Mouse (Mus musculus) E14TG2a.4 (cell line): ENCODE data around the gene Rtn4ip1.

Source experiments
- H3K27me3 ChIP-seq: 2 replicates; pipeline ENCODE4 v1.6.1; 2014; ENCODE audit warnings: low read length, control low read depth; ENCODE audit not compliant: insufficient read depth
- H3K36me3 ChIP-seq: 2 replicates; pipeline ENCODE4 v1.6.1; 2014; ENCODE audit warnings: low read length, control low read depth; ENCODE audit not compliant: insufficient read depth
- H3K4me1 ChIP-seq: replicated peaks from 2 replicates; pipeline ENCODE4 v1.6.1; 2014; ENCODE audit warnings: low read depth, low read length, control low read depth
- H3K4me3 ChIP-seq: replicated peaks from 2 replicates; pipeline ENCODE4 v1.5.1; 2014; ENCODE audit warnings: mild to moderate bottlenecking, low read length
- H3K9me3 ChIP-seq: 2 replicates; pipeline ENCODE4 v1.6.1; 2014; ENCODE audit warnings: low read length, control low read depth
- CTCF ChIP-seq: conservative IDR thresholded peaks from 2 replicates; pipeline ENCODE4 v1.5.1; 2014; ENCODE audit warnings: low read length
- NANOG ChIP-seq: IDR thresholded peaks from 2 replicates; pipeline ENCODE4 v1.6.1; 2014; ENCODE audit warnings: borderline replicate concordance, low read length, mixed read lengths
- POU5F1 ChIP-seq: IDR thresholded peaks from 2 replicates; pipeline ENCODE4 v1.6.1; 2014; ENCODE audit warnings: low read length, borderline replicate concordance

Gene Rtn4ip1

DNA sequence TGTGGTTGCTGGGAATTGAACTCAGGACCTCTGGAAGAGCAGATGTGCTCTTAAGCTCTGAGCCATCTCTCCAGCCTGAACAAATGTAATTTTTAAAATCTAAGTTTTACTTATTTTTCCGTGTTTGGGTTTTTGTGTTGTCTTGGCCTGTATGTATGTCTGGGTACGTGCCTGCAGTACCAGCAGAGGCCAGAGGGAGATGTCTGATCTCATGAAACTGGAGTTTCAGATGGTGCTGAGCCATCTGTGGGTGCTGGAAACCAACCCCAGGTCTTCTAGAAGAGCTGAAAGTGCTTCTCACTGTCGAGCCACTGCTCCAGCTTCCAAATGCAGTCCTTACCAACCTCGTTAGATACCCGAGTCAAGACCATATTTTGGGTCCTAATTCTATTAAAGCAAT lies 89.7 kb downstream of the Rtn4ip1 start:
- Histone ChIP-seq H3K9me3 (no peaks in the 10 kb centered on the region), H3K27me3 (peaks cover 19% of the 10 kb centered on the region), H3K4me1 (peaks cover 29% of the 10 kb centered on the region), H3K36me3 (no peaks in the 10 kb centered on the region), H3K4me3 (no peak overlapping the region)
- TF ChIP-seq NANOG, result no peak
- TF ChIP-seq CTCF, result peak; percentile 37

DNA sequence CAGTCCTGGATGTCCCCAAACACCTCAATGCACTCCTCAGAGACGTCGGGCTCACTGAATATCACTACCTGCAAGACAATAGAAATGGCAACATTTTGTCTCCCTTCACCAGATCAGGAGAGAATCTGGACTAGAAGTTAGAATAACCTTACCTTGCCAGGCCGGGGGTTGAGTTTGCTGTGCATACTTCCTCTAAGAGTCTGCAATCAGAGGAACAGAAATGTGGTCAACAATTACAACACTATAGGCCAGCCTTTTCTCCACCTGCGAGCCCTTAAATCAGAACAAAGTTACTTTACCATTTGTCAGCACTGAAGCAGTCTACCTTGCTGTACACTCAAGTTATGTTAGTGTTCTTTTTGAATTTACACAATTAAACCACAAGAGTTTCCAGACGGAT lies 90.9 kb downstream of the Rtn4ip1 start:
- Histone ChIP-seq H3K27me3 (peaks cover 22% of the 10 kb centered on the region), H3K4me1 (peaks cover 39% of the 10 kb centered on the region), H3K36me3 (no peaks in the 10 kb centered on the region), H3K9me3 (no peaks in the 10 kb centered on the region), H3K4me3 (no peak overlapping the region)
- TF ChIP-seq CTCF (no peak), NANOG (no peak), POU5F1 (no peak)

DNA sequence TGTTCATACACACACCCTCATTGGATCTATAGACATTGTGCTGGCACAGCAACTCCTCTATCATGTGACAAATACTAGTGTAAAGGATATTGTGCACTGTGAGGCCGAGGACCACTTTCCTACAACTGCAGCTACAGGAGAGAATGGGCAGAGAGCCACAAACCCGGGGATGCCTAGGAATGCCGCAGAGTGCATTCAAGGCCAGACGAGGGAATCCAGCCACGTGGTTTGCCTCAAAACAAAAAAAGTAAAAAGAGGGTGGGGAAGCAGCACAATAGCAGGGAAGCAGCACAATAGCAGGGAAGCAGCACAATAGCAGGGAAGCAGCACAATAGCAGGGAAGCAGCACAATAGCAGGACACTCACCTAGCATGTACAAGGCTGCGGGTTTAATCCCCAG lies 91.6 kb downstream of the Rtn4ip1 start:
- Histone ChIP-seq H3K36me3 (no peaks in the 10 kb centered on the region), H3K4me1 (peaks cover 42% of the 10 kb centered on the region), H3K9me3 (no peaks in the 10 kb centered on the region), H3K27me3 (peaks cover 29% of the 10 kb centered on the region), H3K4me3 (no peak overlapping the region)
- no peak for TF ChIP-seq POU5F1
- peak; percentile 30; the same call in 1 of the 2 replicates for TF ChIP-seq NANOG
- no peak for TF ChIP-seq CTCF

DNA sequence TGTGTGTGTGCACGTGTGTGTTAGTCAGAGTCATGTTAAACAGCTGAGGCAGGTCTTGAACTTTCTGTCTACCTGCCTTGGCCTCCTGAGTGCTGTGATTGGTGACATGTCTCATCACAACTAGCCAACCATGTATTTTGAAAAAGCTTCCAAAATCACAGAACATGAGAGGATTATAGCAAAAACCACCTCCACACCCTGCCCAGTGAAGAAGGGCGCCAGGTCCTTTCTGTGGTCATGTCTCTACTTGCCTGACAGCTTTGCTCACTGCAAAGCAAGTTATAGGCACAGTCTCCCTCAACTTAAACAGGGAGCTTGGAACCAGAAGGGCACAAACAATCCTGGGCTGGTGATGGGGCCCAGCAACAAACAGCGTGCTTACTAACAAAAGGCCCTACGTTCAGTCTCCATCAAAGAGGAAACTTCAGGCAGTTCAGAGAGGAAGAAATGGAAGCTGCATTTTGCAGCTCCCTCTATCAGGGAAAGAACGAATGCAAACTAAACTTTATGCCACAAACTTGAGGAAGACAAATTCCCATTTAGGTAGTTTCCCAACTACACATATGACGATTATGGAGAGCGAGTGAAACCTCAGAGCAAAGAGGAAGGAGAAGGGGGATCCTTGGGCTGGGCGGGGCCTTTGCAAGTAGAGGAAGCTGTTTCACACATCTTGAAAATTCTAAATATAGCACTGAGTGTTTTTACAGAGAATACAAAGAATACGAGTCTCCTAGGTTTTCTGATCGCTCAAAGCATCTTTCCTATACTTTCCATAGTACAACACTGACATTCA lies 94.4 kb downstream of the Rtn4ip1 start:
- Histone ChIP-seq H3K4me3 (no peak overlapping the region), H3K36me3 (no peaks in the 10 kb centered on the region), H3K4me1 (peaks cover 49% of the 10 kb centered on the region), H3K27me3 (peaks cover 51% of the 10 kb centered on the region), H3K9me3 (no peaks in the 10 kb centered on the region)
- TF ChIP-seq CTCF (no peak), NANOG (no peak), POU5F1 (no peak)

DNA sequence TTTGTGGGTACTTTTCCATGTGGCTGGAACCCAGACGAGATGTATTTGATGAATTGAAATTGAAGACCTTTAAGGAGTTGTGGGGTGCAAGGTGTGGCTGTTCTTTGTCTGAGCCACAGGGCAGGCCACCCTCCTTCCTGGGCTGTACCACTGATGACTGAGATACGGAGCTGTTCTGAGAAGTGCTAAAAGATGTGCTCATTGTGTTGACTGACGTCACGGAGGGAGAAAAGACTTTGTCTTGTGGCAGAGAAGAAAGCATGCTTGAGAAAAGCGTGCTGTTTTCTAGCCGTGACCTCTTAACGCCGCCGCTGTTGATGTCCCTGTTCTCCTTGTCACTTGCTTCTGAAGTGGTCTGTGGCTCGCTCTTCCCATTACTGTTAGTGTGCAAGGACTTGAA lies 95.7 kb downstream of the Rtn4ip1 start:
- TF ChIP-seq POU5F1, result no peak
- no peak for TF ChIP-seq NANOG
- TF ChIP-seq CTCF, result no peak
- no peaks in the 10 kb centered on the region for H3K36me3 ChIP-seq
- no peaks in the 10 kb centered on the region for H3K9me3 ChIP-seq
- H3K27me3 ChIP-seq, result peaks cover 59% of the 10 kb centered on the region
- no peak overlapping the region for H3K4me3 ChIP-seq
- H3K4me1 ChIP-seq, result peaks cover 45% of the 10 kb centered on the region

DNA sequence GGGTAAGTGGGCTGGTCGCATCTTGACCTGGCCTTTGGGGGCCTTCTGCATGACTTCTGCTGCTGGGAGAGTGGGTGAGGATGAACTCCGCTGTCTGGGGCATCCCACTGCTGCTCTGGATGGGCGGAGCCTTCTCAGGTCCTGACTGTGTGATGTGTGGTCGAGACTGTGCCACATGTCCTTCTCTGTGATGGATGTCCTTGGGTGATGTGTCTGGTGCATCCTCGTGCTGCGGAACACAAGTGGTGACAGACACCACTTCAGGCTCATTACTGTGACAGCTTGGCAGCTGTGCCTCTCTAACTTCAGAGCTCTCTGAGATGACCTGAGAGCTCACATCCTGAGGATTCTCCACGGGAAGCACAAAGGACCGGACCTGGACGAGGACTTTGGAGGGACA lies 96.4 kb downstream of the Rtn4ip1 start:
- no peaks in the 10 kb centered on the region for H3K36me3 ChIP-seq
- no peaks in the 10 kb centered on the region for H3K9me3 ChIP-seq
- TF ChIP-seq CTCF, result no peak
- TF ChIP-seq NANOG, result no peak
- no peak for TF ChIP-seq POU5F1
- peaks cover 61% of the 10 kb centered on the region for H3K27me3 ChIP-seq
- peaks cover 38% of the 10 kb centered on the region for H3K4me1 ChIP-seq
- no peak overlapping the region for H3K4me3 ChIP-seq

DNA sequence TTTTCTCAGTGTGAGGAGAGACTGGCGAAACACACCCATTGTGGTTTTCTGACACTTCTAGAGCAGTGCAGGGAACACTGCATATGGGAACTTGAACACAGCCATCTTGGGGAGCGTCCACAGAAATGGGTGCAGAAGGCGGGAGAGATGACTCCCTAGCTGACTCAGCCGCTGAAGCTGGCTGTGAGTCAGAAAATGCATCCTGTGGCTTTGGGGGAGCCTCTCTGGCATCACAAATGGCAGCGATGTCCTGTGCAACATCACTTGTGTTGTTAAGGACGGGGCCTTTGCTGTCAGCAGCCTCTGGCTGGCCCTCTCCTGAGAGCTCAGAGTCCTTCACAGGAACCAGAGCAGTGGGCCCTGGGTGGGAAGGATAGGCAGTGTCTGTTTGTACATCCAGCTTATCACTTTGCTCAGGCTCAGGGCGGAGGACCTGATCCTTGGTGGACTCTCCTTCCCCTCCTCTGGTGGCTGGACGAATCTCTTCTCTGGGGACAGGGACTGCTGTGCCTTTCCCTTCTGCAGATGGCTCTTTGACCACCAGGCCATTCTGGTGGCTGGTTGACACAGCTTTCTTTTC lies 97.0 kb downstream of the Rtn4ip1 start:
- Histone ChIP-seq H3K36me3 (no peaks in the 10 kb centered on the region), H3K9me3 (no peaks in the 10 kb centered on the region), H3K4me3 (no peak overlapping the region), H3K27me3 (peaks cover 67% of the 10 kb centered on the region), H3K4me1 (peaks cover 33% of the 10 kb centered on the region)
- TF ChIP-seq POU5F1, result no peak
- no peak for TF ChIP-seq CTCF
- no peak for TF ChIP-seq NANOG

DNA sequence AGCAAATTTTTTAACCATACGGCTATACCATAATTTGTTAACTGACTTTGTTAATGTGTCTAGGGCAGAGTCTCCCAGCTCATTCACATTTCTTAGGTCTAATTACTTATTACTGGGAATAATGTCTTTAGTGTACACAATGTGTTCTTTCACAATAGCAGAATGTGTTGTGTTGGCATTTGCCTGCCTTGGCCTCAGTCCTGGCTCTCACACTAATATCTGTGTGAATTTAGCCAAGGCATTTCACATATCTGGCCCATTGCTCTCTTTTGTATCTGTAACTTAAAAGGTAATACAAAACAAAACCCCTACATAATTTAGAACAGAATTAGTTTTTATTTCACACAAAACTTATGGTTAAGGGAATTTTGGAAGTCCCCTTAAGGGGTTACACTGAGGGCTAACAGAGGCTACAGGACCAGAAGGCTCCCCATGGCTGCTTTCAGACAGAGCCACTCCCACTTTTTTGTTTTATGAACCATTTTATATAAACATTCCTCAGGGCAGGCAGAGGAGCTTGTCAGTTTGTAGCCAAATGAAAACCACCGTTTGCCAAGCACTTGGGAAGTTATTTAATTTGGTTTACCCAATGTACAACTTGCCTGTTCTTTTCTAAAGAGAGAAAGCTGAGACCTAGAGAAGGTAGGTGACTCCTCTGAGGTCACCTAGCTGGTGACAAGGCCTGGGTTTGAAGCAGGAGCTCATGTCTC lies 98.7 kb downstream of the Rtn4ip1 start:
- Histone ChIP-seq H3K36me3 (no peaks in the 10 kb centered on the region), H3K4me3 (no peak overlapping the region), H3K4me1 (peaks cover 31% of the 10 kb centered on the region), H3K9me3 (no peaks in the 10 kb centered on the region), H3K27me3 (peaks cover 78% of the 10 kb centered on the region)
- TF ChIP-seq CTCF, result no peak
- TF ChIP-seq NANOG, result no peak
- no peak for TF ChIP-seq POU5F1
